Mouse (Mus musculus) frontal cortex, adult (tissue): Measurements from ENCODE around the gene Rem2.

Experiments used
- ATAC-seq: cut with Nextera tagmentation; 2 replicates; pipeline ENCODE4 v1.9.2; 2017; ENCODE audit warnings: mild to moderate bottlenecking, moderate library complexity, mixed read lengths; ENCODE audit not compliant: low TSS enrichment

Gene Rem2

GRCm38 (mm10) chr14:54475941-54476844, at the start of gene Rem2:
Gene Rem2, plus strand, starts transcription at chr14:54476100.
- ATAC-seq: peak; percentile 95

- peak; percentile 92 for ATAC-seq
Observed at GRCm38 (mm10) chr14:54426689-54427398, 49.1 kb upstream of the Rem2 start, which contains the start of gene Mrpl52. Gene Mrpl52, plus strand, starts transcription at chr14:54426909.

- no peak for ATAC-seq
Observed at GRCm38 (mm10) chr14:54427696-54428095, 48.2 kb upstream of the Rem2 start.

GRCm38 (mm10) chr14:54428421-54428820, 47.5 kb upstream of the Rem2 start:
- no peak for ATAC-seq

GRCm38 (mm10) chr14:54429332-54430093, 46.4 kb upstream of the Rem2 start:
- ATAC-seq: no peak

GRCm38 (mm10) chr14:54430406-54431145, 45.3 kb upstream of the Rem2 start:
- no peak for ATAC-seq

- ATAC-seq: peak; percentile 29
Observed at GRCm38 (mm10) chr14:54431334-54432077, 44.4 kb upstream of the Rem2 start, which contains the start of gene Mmp14. Gene Mmp14, plus strand, starts transcription at chr14:54431612.

- ATAC-seq: no peak
Observed at GRCm38 (mm10) chr14:54432078-54432836, 43.6 kb upstream of the Rem2 start.

GRCm38 (mm10) chr14:54432837-54433830, 42.8 kb upstream of the Rem2 start:
- ATAC-seq: no peak

GRCm38 (mm10) chr14:54433941-54434531, 41.9 kb upstream of the Rem2 start:
- no peak for ATAC-seq

- no peak for ATAC-seq
Observed at GRCm38 (mm10) chr14:54435194-54435918, 40.5 kb upstream of the Rem2 start.

GRCm38 (mm10) chr14:54439155-54439554, 36.7 kb upstream of the Rem2 start:
- no peak for ATAC-seq

- no peak for ATAC-seq
Observed at GRCm38 (mm10) chr14:54439610-54440009, 36.3 kb upstream of the Rem2 start.

- ATAC-seq: no peak
Observed at GRCm38 (mm10) chr14:54440538-54440937, 35.4 kb upstream of the Rem2 start.

GRCm38 (mm10) chr14:54441365-54441764, 34.5 kb upstream of the Rem2 start:
- no peak for ATAC-seq

- ATAC-seq: no peak
Observed at GRCm38 (mm10) chr14:54442548-54442947, 33.4 kb upstream of the Rem2 start.

- ATAC-seq: no peak
Observed at GRCm38 (mm10) chr14:54443196-54443595, 32.7 kb upstream of the Rem2 start.
